Mouse (Mus musculus) stomach, postnatal 0 days (tissue): ENCODE data around the gene Psmb4.

Source experiments
- CTCF ChIP-seq: IDR thresholded peaks from 2 replicates; pipeline ENCODE4 v1.5.1; 2016; ENCODE audit warnings: antibody characterized with exemption, low read depth, mild to moderate bottlenecking, moderate library complexity
- EP300 ChIP-seq: optimal IDR thresholded peaks from 2 replicates; pipeline ENCODE3; 2016; ENCODE audit warnings: antibody characterized with exemption

DNA sequence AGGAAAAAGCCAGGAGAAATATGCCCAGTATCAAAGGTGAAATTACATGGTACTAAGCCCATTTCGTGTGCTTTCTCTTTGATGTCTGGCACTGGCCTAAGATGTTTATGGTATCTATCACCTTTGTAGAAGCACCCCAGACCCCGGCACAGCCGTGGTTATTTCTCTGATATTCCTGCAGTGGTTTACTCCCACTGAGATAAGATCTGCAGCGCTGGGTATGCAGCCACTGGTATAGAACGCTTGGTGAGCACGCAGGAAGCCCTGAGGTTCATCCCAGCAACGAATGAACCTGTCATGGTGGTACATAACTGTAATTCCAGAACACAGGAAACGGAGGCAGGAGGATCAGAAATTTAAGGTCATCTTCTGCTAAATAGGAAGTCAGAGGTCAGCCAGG, 37.9 kb upstream of the Psmb4 start:
- no peak for TF ChIP-seq CTCF
- TF ChIP-seq EP300: no peak
